Mouse (Mus musculus) bone marrow, adult 2 months (tissue): ENCODE measurements around the gene Srpk1.
A peak's percentile ranks its signal among the peaks of the same experiment; 100 is the strongest.

Source experiments
- CTCF ChIP-seq: fragments of 200-500 bp; IDR thresholded peaks from 2 replicates; pipeline ENCODE4 v1.5.1; 2011; ENCODE audit warnings: low read length, control low read depth; ENCODE audit not compliant: control insufficient read depth, insufficient read depth
- POLR2A ChIP-seq: fragments of 200-500 bp; IDR thresholded peaks from 2 replicates; pipeline ENCODE4 v1.6.1; 2011; ENCODE audit warnings: low read depth, mild to moderate bottlenecking, control low read depth, low read length, borderline replicate concordance; ENCODE audit not compliant: control insufficient read depth

GRCm38 (mm10) chr17:28553040-28553793, 69.3 kb downstream of the Srpk1 start:
- TF ChIP-seq CTCF (peak; percentile 82), POLR2A (no peak)
